Comparison of ENCODE assay signal across 8 mouse cellular contexts in genomic region chr3:84815461-84815860, GRCm38 (mm10). TPM values are rescaled to one million over a fixed set of nuclear protein-coding genes. Genes with fewer than 3 reads are reported as not detected.
DNase-seq lines count a peak whose midpoint lies in the region; ATAC-seq and TF ChIP-seq lines count a peak whose summit lies in the region.

No protein-coding gene starts in this region.

- ATAC-seq in erythroblast, adult 5-6 weeks (replicated peaks; ENCODE audit: low FRiP score, poor library complexity, severe bottlenecking) = peak; percentile 49
- no peak for ATAC-seq in heart, embryonic 14.5 days (ENCODE audit: insufficient number of reproducible peaks, insufficient read depth, low FRiP score, low read depth)
- ATAC-seq in liver, embryonic 16.5 days (ENCODE audit: low read depth) = no peak
- no peak for ATAC-seq in neural tube, embryonic 11.5 days (ENCODE audit: insufficient read depth, low FRiP score, low TSS enrichment)

- peaks cover 27% of the 10 kb centered on the region for H3K79me3 ChIP-seq in C2C12 (ENCODE audit: low read depth)

- peak overlapping the region; percentile 92 for H3K4me3 ChIP-seq in C2C12 (ENCODE audit: insufficient read depth, poor library complexity, severe bottlenecking)
- H3K4me3 ChIP-seq in heart, embryonic 14.5 days (ENCODE audit: control insufficient read depth in 1 of 2, insufficient read depth in 1 of 2, low read depth in 1 of 2, low read length in 2 of 2) = peak overlapping the region; percentile 74 to 90
- H3K4me3 ChIP-seq in liver, embryonic 16.5 days (ENCODE audit: low read depth, low read length) = peak overlapping the region; percentile 100
- H3K4me3 ChIP-seq in neural tube, embryonic 11.5 days (ENCODE audit: low read depth, low read length) = peak overlapping the region; percentile 98

- peak overlapping the region; percentile 61 to 95 for H3K27ac ChIP-seq in heart, embryonic 14.5 days (replicated peaks in 1 of 2; ENCODE audit: control insufficient read depth in 1 of 2, insufficient read depth in 1 of 2, low read depth in 2 of 2, low read length in 2 of 2)
- peak overlapping the region; percentile 98 for H3K27ac ChIP-seq in liver, embryonic 16.5 days (ENCODE audit: low read length)
- H3K27ac ChIP-seq in neural tube, embryonic 11.5 days (ENCODE audit: low read depth, low read length) = peak overlapping the region; percentile 95; the same call in 1 of the 2 replicates

- no peaks in the 10 kb centered on the region for H3K27me3 ChIP-seq in C2C12 (ENCODE audit: control insufficient read depth, insufficient read depth, insufficient read length)
- H3K27me3 ChIP-seq in heart, embryonic 14.5 days (ENCODE audit: control insufficient read depth, insufficient read depth, low read length) = no peaks in the 10 kb centered on the region
- H3K27me3 ChIP-seq in liver, embryonic 16.5 days (ENCODE audit: control insufficient read depth, insufficient read depth, low read depth, low read length) = no peaks in the 10 kb centered on the region
- no peaks in the 10 kb centered on the region for H3K27me3 ChIP-seq in neural tube, embryonic 11.5 days (ENCODE audit: control insufficient read depth, insufficient read depth, low read length)

- no peaks in the 10 kb centered on the region for H3K9me3 ChIP-seq in heart, embryonic 14.5 days (ENCODE audit: control insufficient read depth, low read length)
- no peaks in the 10 kb centered on the region for H3K9me3 ChIP-seq in liver, embryonic 16.5 days (replicated peaks; ENCODE audit: control insufficient read depth, low read length)
- no peaks in the 10 kb centered on the region for H3K9me3 ChIP-seq in neural tube, embryonic 11.5 days (ENCODE audit: control insufficient read depth, low read length)

- peak overlapping the region; percentile 86 for H3K9ac ChIP-seq in heart, embryonic 14.5 days (ENCODE audit: low read length)
- H3K9ac ChIP-seq in liver, embryonic 16.5 days (ENCODE audit: low read depth, low read length) = peak overlapping the region; percentile 96
- peak overlapping the region; percentile 89 for H3K9ac ChIP-seq in neural tube, embryonic 11.5 days (ENCODE audit: low read length)

- H3K79me2 ChIP-seq in C2C12 (ENCODE audit: control insufficient read depth, insufficient read depth) = peaks cover 76% of the 10 kb centered on the region

- peak; percentile 47 for DNase-seq in adrenal gland, postnatal 25 days
- DNase-seq in kidney, postnatal 10 days = peak; percentile 68
- peak; percentile 52 for DNase-seq in neural tube, embryonic 11.5 days (ENCODE audit: low spot score)
- DNase-seq in testis, postnatal 10 days (ENCODE audit: low spot score) = peak; percentile 59

- WGBS in heart, embryonic 14.5 days = under 1% methylated on average over 27 of the region's 29 CpGs
- WGBS in liver, embryonic 16.5 days (ENCODE audit: insufficient replicate concordance) = under 1% methylated on average over 29 of the region's 29 CpGs
- WGBS in neural tube, embryonic 11.5 days = 0% methylated on average over 29 of the region's 29 CpGs

- H3K36me3 ChIP-seq in C2C12 (ENCODE audit: control insufficient read depth, insufficient read depth) = no peaks in the 10 kb centered on the region
- peaks cover 4% of the 10 kb centered on the region; the same call in 1 of the 2 replicates for H3K36me3 ChIP-seq in heart, embryonic 14.5 days (ENCODE audit: control insufficient read depth, insufficient read depth, low read length)
- no peaks in the 10 kb centered on the region for H3K36me3 ChIP-seq in liver, embryonic 16.5 days (ENCODE audit: control insufficient read depth, insufficient read depth)
- H3K36me3 ChIP-seq in neural tube, embryonic 11.5 days (ENCODE audit: control insufficient read depth, insufficient read depth, low read length) = no peaks in the 10 kb centered on the region

- H3K4me1 ChIP-seq in heart, embryonic 14.5 days (ENCODE audit: control insufficient read depth in 2 of 2, insufficient read depth in 2 of 2, low read length in 2 of 2) = peaks cover 2 to 18% of the 10 kb centered on the region in 2 experiments; a peak in 2 of 4 replicates
- H3K4me1 ChIP-seq in liver, embryonic 16.5 days (ENCODE audit: control insufficient read depth, low read depth, low read length) = peaks cover 24% of the 10 kb centered on the region
- H3K4me1 ChIP-seq in neural tube, embryonic 11.5 days (ENCODE audit: control insufficient read depth, insufficient read depth, low read length) = peaks cover 10% of the 10 kb centered on the region

- no peak for TF ChIP-seq CTCF in C2C12 (IDR thresholded peaks at IDR 0.05; ENCODE audit: control insufficient read depth, insufficient read depth, insufficient read length)

- peak overlapping the region; percentile 89 for H3ac ChIP-seq in C2C12 (ENCODE audit: control insufficient read depth, insufficient read length, low read depth)

- H3K4me2 ChIP-seq in heart, embryonic 14.5 days (ENCODE audit: low read length) = peak overlapping the region; percentile 93
- peak overlapping the region; percentile 99 for H3K4me2 ChIP-seq in liver, embryonic 16.5 days (ENCODE audit: low read depth, low read length)
- peak overlapping the region; percentile 100 for H3K4me2 ChIP-seq in neural tube, embryonic 11.5 days (ENCODE audit: low read depth)

TF ChIP-seq in C2C12, 6 proteins besides CTCF, POLR2A, EP300 and RAD21:
- TF ChIP-seq MYOG (IDR thresholded peaks at IDR 0.05; ENCODE audit: control insufficient read depth, extremely low read depth, insufficient read length) (no peak), FOSL1 (IDR thresholded peaks at IDR 0.05; ENCODE audit: insufficient read depth, low read length, poor library complexity, severe bottlenecking) (no peak), USF1 (IDR thresholded peaks at IDR 0.05; ENCODE audit: low read depth) (no peak), MYOD1 (IDR thresholded peaks at IDR 0.05; ENCODE audit: control insufficient read depth, insufficient read length, low read depth) (no peak), CEBPB (IDR thresholded peaks at IDR 0.05; ENCODE audit: low read depth) (no peak), MAX (IDR thresholded peaks at IDR 0.05) (no peak)

RNA-seq across cellular contexts. Expression of gene Fbxw7, which starts 0.4 kb away (rescaled TPM):
- 2.7 TPM for polyA plus RNA-seq in C2C12 (2012; fragmentation: generic; extraction: Trizol)
- 19.3 and 22.1 TPM in 2 replicates for total RNA-seq in adrenal gland, postnatal 25 days (2021)
- total RNA-seq in erythroblast, adult 5-6 weeks (2015; ENCODE audit: low replicate concordance) = 0.77 and 4.8 TPM in 2 replicates
- total RNA-seq in erythroblast, adult 5-6 weeks (2017; ENCODE audit: low replicate concordance) = 7.5 and 8.4 TPM in 2 replicates
- 8.2 and 8.9 TPM in 2 replicates for polyA plus RNA-seq in heart, embryonic 14.5 days (2014; fragmentation: Nextera tagmentation; extraction: Ambion mirVana)
- 2.8 TPM in 2 replicates for polyA plus RNA-seq in liver, embryonic 16.5 days (2015; fragmentation: Nextera tagmentation; extraction: Ambion mirVana)
- 20.5 and 23.0 TPM in 2 replicates for polyA plus RNA-seq in neural tube, embryonic 11.5 days (2014; fragmentation: Nextera tagmentation; extraction: Ambion mirVana)
